Mouse (Mus musculus) liver, embryonic 18 days (tissue): ENCODE data around the gene Ooep. TPM values are rescaled to one million over a fixed set of nuclear protein-coding genes. Genes with fewer than 3 reads are reported as not detected.

ENCODE experiments used
- polyA plus RNA-seq: library from polyadenylated mRNA; depleted of rRNA; stranded (reverse); fragments of >200 nt; gene quantifications from 2 replicates; pipeline ENCODE4 v1.2.3, GENCODE M21; 2012; rRNA removed

Gene Ooep
- polyA plus RNA-seq: 0.01 TPM in 1 of 2 replicates, not detected in the other

GRCm38 (mm10) chr9:78378113-78378785, at the start of gene Ooep:
Gene Ooep, minus strand, starts transcription at chr9:78378725.

DNA sequence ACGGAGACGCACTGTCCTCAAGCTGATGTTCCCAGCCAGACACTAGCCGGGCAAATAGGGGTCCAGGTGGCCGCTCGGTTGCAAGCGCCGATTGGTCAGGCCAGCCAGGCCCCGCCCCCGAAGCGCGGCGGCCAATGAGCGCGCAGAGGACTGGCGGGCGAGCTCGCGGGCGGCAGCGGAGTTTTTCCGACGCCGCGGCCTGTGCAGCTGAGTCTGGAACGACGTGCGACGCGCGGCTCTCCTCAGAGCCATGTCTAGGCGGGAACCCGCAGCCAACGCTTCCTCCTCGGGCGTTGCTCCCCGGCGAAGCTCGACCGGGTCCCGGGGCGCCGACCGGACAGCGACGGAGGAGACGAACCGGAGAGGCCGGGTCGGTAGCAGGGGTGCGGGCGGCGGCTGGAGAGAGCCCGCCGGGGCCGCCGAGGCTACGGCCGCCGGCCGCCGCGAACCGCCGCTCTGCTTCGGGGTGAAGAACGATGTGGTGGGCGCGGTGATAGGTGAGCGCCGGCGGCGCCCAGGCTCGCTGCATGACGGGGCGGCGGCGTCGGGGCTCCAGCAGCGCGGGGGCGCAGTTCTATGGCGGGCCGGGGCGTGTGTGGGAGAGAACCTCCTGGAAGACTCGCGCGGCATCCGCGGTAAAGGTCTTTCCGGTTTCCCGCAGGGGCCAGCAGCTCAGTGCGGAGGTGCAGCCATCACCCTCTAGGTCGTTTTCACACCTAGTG, 17.3 kb upstream of the Ooep start, which contains the start of gene Ddx43:
TSS of gene Ddx43 (plus strand) at position 148 of the 722 bp plus-strand sequence.

DNA sequence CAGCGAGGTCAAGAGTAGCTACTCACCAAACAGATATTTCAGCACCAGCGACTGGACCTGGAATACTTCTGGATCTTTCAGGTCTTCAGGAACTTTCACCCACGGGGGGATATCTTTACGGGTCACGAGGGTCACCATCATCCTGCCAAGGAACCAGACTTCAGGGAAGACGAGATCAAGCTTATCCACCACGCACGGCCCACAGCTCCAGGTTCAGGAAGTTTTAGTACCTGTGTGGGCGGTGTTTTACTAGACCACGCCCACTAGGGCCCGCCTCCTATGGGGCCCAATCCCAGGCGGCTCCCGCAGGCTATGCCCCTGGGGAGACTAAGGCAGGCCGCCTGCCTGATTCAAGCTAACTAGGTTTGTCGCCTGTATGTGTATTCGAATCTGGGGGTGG, 10.6 kb downstream of the Ooep start, which contains the start of gene Dppa5a:
TSS of gene Dppa5a (minus strand) at position 219 of the 400 bp plus-strand sequence.

DNA sequence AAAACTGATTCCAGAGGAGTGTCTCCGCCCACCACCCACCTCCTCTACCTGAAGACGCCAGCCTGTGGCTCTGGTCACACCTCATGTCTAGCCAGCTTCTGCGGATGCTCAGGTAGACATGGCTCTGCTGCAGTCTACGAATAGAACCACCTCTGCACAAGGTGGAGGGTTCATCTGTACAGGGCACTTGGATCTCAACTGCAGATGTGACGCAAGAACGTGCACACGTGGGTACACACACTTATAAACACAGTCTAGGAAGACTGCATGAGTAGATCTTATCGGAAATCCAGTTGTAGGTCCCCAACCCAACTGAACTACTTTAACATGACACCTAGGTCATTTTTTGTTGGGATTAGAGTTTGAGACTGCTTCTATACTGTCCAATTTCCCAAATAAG, 22.9 kb downstream of the Ooep start, which contains the start of gene Gsta2:
TSS of gene Gsta2 (minus strand) at position 178 of the 400 bp plus-strand sequence.

DNA sequence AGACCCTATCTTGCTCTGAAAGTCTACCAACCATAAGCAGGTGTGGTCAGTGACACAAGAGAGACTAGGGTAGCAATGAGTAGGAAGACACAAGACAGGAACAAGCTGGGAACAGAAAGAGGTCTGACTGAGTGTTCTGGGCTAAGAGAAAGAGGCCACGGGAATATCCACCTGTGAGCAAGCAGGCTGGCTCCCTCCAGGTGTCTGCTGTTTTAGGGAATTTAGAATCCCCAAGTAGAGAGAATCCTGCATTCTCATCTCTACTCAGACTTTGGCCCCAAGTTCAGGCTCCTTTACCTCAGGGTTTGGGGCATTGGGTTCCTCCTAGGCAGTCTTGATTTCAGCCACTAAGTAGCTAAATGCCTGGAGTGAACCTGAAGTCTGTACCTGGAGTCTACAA, 51.2 kb downstream of the Ooep start, which contains the start of gene Omt2b:
TSS of gene Omt2b (plus strand) at position 301 of the 400 bp plus-strand sequence.

Other genes with a start within 250 kb of the Ooep start
- 17.7 and 18.5 TPM in 2 replicates for gene Gsta4, start 196.0 kb downstream of the Ooep start, polyA plus RNA-seq
- gene Gsta1, start 148.1 kb downstream of the Ooep start, polyA plus RNA-seq: not detected in 2 replicates
- 0.11 TPM in 1 of 2 replicates, not detected in the other for gene Gm3776, start 121.6 kb downstream of the Ooep start, polyA plus RNA-seq
- 0.06 TPM in 1 of 2 replicates, not detected in the other for gene Gm10639, start 88.8 kb downstream of the Ooep start, polyA plus RNA-seq
- not detected in 2 replicates for gene Omt2a, start 63.9 kb downstream of the Ooep start, polyA plus RNA-seq
- not detected in 2 replicates for gene Omt2b, start 51.1 kb downstream of the Ooep start, polyA plus RNA-seq
- 0.09 and 0.59 TPM in 2 replicates for gene Gsta2, start 22.9 kb downstream of the Ooep start, polyA plus RNA-seq
- gene Dppa5a, start 10.5 kb downstream of the Ooep start, polyA plus RNA-seq: not detected in 2 replicates
- gene Ddx43, start 17.1 kb upstream of the Ooep start, polyA plus RNA-seq: 0.02 and 0.03 TPM in 2 replicates
- 1.2 and 1.6 TPM in 2 replicates for gene Cgas, start 64.5 kb upstream of the Ooep start, polyA plus RNA-seq
- gene Mto1, start 69.5 kb upstream of the Ooep start, polyA plus RNA-seq: 10.5 and 12.3 TPM in 2 replicates
- gene Gm17324, start 70.1 kb upstream of the Ooep start, polyA plus RNA-seq: 0.13 TPM in 2 replicates
- gene Eef1a1, start 110.4 kb upstream of the Ooep start, polyA plus RNA-seq: 4,026 and 4,162 TPM in 2 replicates
- gene Slc17a5, start 209.3 kb upstream of the Ooep start, polyA plus RNA-seq: 3.8 and 4.1 TPM in 2 replicates
- gene Cd109, start 236.8 kb upstream of the Ooep start, polyA plus RNA-seq: 0.03 and 0.05 TPM in 2 replicates